Mouse (Mus musculus) midbrain, embryonic 13.5 days (tissue): ENCODE measurements around the gene 4931414P19Rik. TPM values are rescaled to one million over a fixed set of nuclear protein-coding genes. Genes with fewer than 3 reads are reported as not detected.

Experiments
- ATAC-seq: fragments of 200-750 bp; cut with Nextera tagmentation; 2 replicates; pipeline ENCODE4 v1.8.0; 2017; ENCODE audit warnings: mild to moderate bottlenecking, moderate TSS enrichment, moderate library complexity
- H3K27ac ChIP-seq: fragments of 300-500 bp; sonication (generic); 2 replicates; pipeline ENCODE4 v1.5.1; 2015; ENCODE audit warnings: inconsistent platforms, mild to moderate bottlenecking, moderate library complexity
- H3K27me3 ChIP-seq: fragments of 300-500 bp; sonication (generic); 2 replicates; pipeline ENCODE4 v1.6.1; 2015; ENCODE audit warnings: mild to moderate bottlenecking, inconsistent platforms
- H3K36me3 ChIP-seq: fragments of 300-500 bp; sonication (generic); 2 replicates; pipeline ENCODE4 v1.6.1; 2015; ENCODE audit warnings: mild to moderate bottlenecking, inconsistent platforms
- H3K4me1 ChIP-seq: fragments of 300-500 bp; sonication (generic); replicated peaks from 2 replicates; pipeline ENCODE4 v1.6.1; 2015; ENCODE audit warnings: inconsistent platforms
- H3K4me2 ChIP-seq: fragments of 300-500 bp; sonication (generic); replicated peaks from 2 replicates; pipeline ENCODE4 v1.6.1; 2015; ENCODE audit warnings: moderate library complexity, mild to moderate bottlenecking, inconsistent platforms
- H3K4me3 ChIP-seq: fragments of 300-500 bp; sonication (generic); replicated peaks from 2 replicates; pipeline ENCODE4 v1.5.1; 2015; ENCODE audit warnings: mild to moderate bottlenecking, inconsistent platforms
- H3K9ac ChIP-seq: fragments of 300-500 bp; sonication (generic); replicated peaks from 2 replicates; pipeline ENCODE4 v1.6.1; 2015; ENCODE audit warnings: mild to moderate bottlenecking, inconsistent platforms
- H3K9me3 ChIP-seq: fragments of 300-500 bp; sonication (generic); 2 replicates; pipeline ENCODE4 v1.6.1; 2016; ENCODE audit warnings: mild to moderate bottlenecking, inconsistent platforms
- WGBS: fragments of 180-500 bp; shearing (Covaris S2); methylation state at CpG from one replicate; pipeline ENCODE4 v1.1.7; 2015; 5-methylcytosine and 5-hydroxymethylcytosine counted together
- microRNA counts: library from miRNA; unstranded; fragments of <30 nt; microRNA quantifications from one replicate; lab custom pipeline; 2016
- microRNA-seq: library from miRNA; unstranded; fragments of <30 nt; microRNA quantifications from one replicate; pipeline ENCODE4, GENCODE M21; 2016
- polyA plus RNA-seq: library from polyadenylated mRNA; unstranded; fragments of >200 nt; fragmentation: Nextera tagmentation; extraction: Ambion mirVana; gene quantifications from 2 replicates; pipeline ENCODE4 v1.2.1, GENCODE M21; 2015

Gene 4931414P19Rik
- polyA plus RNA-seq, 1 experiment from 2014 or later, result 8.7 TPM

GRCm38 (mm10) chr14:54560527-54561242, 45.1 kb downstream of the 4931414P19Rik start:
- H3K27me3 ChIP-seq, result no peaks in the 10 kb centered on the region
- no peaks in the 10 kb centered on the region for H3K4me1 ChIP-seq
- 87% methylated on average over 14 of the region's 14 CpGs for WGBS
- ATAC-seq, result no peak
- no peak overlapping the region for H3K4me3 ChIP-seq
- H3K4me2 ChIP-seq, result no peak overlapping the region
- H3K9ac ChIP-seq, result no peak overlapping the region
- no peak overlapping the region for H3K27ac ChIP-seq
- H3K36me3 ChIP-seq, result no peaks in the 10 kb centered on the region
- no peaks in the 10 kb centered on the region for H3K9me3 ChIP-seq

DNA sequence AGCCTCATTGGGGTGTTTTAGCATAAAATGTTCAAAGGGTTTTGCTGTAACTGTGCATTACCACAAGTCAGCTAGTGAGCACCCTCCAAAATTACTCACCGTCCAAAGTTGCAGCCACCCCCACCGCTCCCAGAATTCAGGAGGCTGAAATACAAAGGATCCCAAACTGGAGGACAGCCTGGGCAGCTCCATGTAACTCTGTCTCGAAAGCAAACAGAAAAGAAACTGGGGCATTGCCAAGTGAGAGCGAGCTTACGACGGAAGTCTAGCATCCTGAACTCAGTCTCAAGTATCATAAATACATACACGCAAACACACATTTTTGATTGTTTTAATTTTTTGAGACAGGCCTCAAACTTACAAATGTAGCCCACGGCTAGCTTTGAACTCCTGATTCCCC, 48.5 kb downstream of the 4931414P19Rik start:
- Histone ChIP-seq H3K9me3 (no peaks in the 10 kb centered on the region), H3K27ac (no peak overlapping the region), H3K9ac (no peak overlapping the region), H3K27me3 (no peaks in the 10 kb centered on the region), H3K36me3 (no peaks in the 10 kb centered on the region), H3K4me2 (no peak overlapping the region), H3K4me1 (peaks cover 10% of the 10 kb centered on the region), H3K4me3 (no peak overlapping the region)
- ATAC-seq, result no peak
- 85% methylated on average over 8 of the region's 8 CpGs for WGBS

- no peaks in the 10 kb centered on the region for H3K9me3 ChIP-seq
- peak within 1 kb of the TSS; percentile 73 for H3K9ac ChIP-seq
- peak within 1 kb of the TSS; percentile 72 for H3K27ac ChIP-seq
- peaks cover 15% of the 10 kb centered on the region for H3K36me3 ChIP-seq
- H3K4me3 ChIP-seq, result peak within 1 kb of the TSS; percentile 52
- ATAC-seq, result peak; percentile 94
- no peaks in the 10 kb centered on the region for H3K27me3 ChIP-seq
- peaks cover 10% of the 10 kb centered on the region for H3K4me1 ChIP-seq
- peak within 1 kb of the TSS; percentile 75 for H3K4me2 ChIP-seq
- WGBS, result under 1% methylated on average over 76 of the region's 76 CpGs
Observed at GRCm38 (mm10) chr14:54553975-54554769, 51.6 kb downstream of the 4931414P19Rik start, which contains the start of gene Haus4. TSS of gene Haus4 (minus strand) at chr14:54554616.

DNA sequence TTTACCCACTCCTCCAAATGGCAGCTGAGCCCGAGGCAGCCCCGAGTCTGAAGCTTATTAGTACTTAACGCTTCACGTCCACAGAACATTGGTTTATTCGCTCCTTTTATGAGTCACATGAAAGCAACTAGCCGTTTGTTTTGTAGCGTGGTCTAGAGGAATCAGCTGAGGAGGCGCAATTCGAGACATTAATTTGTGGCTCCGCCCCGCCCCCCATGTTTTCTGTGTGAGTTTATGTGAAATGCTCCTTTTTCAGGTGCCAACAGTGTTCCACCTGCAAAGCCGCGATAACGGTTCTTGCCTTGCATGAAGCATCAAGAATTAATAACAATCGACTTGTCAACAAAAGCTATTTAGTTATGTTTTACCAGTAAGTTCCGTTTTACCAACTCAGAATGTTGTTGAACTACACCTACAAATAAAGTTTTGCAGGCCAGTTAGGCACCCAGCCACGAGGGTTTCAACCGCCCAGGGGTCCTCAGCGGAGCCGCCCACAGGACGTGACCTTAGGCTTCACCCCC, 52.3 kb downstream of the 4931414P19Rik start:
- Histone ChIP-seq H3K4me1 (peaks cover 10% of the 10 kb centered on the region), H3K36me3 (peaks cover 18% of the 10 kb centered on the region), H3K27me3 (no peaks in the 10 kb centered on the region), H3K27ac (peak overlapping the region; percentile 72; the same call in 1 of the 2 replicates), H3K4me2 (peak overlapping the region; percentile 75), H3K9me3 (no peaks in the 10 kb centered on the region), H3K4me3 (peak overlapping the region; percentile 52), H3K9ac (peak overlapping the region; percentile 73)
- WGBS, result 5% methylated on average over 21 of the region's 21 CpGs
- peak; percentile 10; the same call in 1 of the 2 replicates for ATAC-seq

- Histone ChIP-seq H3K27ac (no peak overlapping the region), H3K4me3 (no peak overlapping the region), H3K9ac (no peak overlapping the region), H3K36me3 (peaks cover 29% of the 10 kb centered on the region), H3K4me2 (no peak overlapping the region), H3K27me3 (no peaks in the 10 kb centered on the region), H3K4me1 (no peaks in the 10 kb centered on the region), H3K9me3 (no peaks in the 10 kb centered on the region)
- ATAC-seq, result no peak
- 91% methylated on average over 5 of the region's 5 CpGs for WGBS
Observed at GRCm38 (mm10) chr14:54544703-54545102, 61.1 kb downstream of the 4931414P19Rik start.

DNA sequence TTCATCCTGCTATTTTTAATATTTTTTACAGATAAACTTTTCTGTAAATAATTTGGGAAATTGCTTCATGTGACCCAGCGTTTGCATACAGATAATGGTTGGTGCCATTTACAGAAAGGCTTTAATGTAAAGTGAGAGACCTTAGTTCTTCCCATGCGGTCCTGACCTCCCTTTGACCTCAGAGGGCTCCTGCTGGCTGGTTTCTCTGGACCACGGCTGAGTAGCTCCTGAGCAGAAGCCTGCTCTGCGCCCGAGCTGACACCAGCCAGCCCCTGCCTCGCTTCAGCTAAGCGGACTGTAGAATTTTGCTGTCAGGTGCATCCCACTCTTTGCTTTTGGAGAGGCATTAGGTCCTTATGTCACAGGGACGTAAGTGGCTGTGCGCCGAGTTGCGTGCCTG, 65.0 kb downstream of the 4931414P19Rik start:
- no peak overlapping the region for H3K27ac ChIP-seq
- H3K4me1 ChIP-seq, result no peaks in the 10 kb centered on the region
- H3K9me3 ChIP-seq, result no peaks in the 10 kb centered on the region
- H3K4me3 ChIP-seq, result no peak overlapping the region
- H3K4me2 ChIP-seq, result no peak overlapping the region
- H3K27me3 ChIP-seq, result no peaks in the 10 kb centered on the region
- ATAC-seq, result no peak
- WGBS, result 59% methylated on average over 11 of the region's 11 CpGs
- no peak overlapping the region; the same call in 1 of the 2 replicates for H3K9ac ChIP-seq
- peaks cover 12% of the 10 kb centered on the region for H3K36me3 ChIP-seq

GRCm38 (mm10) chr14:54538580-54538979, 67.2 kb downstream of the 4931414P19Rik start:
- Histone ChIP-seq H3K9me3 (no peaks in the 10 kb centered on the region), H3K4me1 (no peaks in the 10 kb centered on the region), H3K36me3 (peaks cover 11% of the 10 kb centered on the region), H3K27me3 (no peaks in the 10 kb centered on the region), H3K27ac (no peak overlapping the region), H3K9ac (no peak overlapping the region), H3K4me2 (no peak overlapping the region), H3K4me3 (no peak overlapping the region)
- ATAC-seq, result no peak
- WGBS, result 82% methylated on average over 2 of the region's 2 CpGs

MicroRNAs encoded within 50 kb of the gene (microRNA counts, 519-probe panel; counts per million panel counts)
- microRNA mmu-miR-686 (lab: Ali Mortazavi, UCI), result 110 counts per million, percentile 56 among the panel's probes with 10 or more counts

Small RNA genes within 50 kb of the gene (microRNA-seq; reads per million reads assigned to microRNA genes)
- gene Mir686, result not detected
- gene Mir6948, result 0.82 reads per million

Other genes with a start within 250 kb of the 4931414P19Rik start
- gene Oxa1l, start 245.2 kb downstream of the 4931414P19Rik start, polyA plus RNA-seq, result 43.1 and 47.3 TPM in 2 replicates
- 5.3 and 5.9 TPM in 2 replicates for gene Slc7a7, start 188.2 kb downstream of the 4931414P19Rik start, polyA plus RNA-seq
- gene Mrpl52, start 179.1 kb downstream of the 4931414P19Rik start, polyA plus RNA-seq, result 278 and 280 TPM in 2 replicates
- 50.1 and 55.9 TPM in 2 replicates for gene Mmp14, start 174.4 kb downstream of the 4931414P19Rik start, polyA plus RNA-seq
- 22.3 and 27.5 TPM in 2 replicates for gene Lrp10, start 141.9 kb downstream of the 4931414P19Rik start, polyA plus RNA-seq
- 44.3 and 52.3 TPM in 2 replicates for gene Rem2, start 129.9 kb downstream of the 4931414P19Rik start, polyA plus RNA-seq
- gene Prmt5, start 88.5 kb downstream of the 4931414P19Rik start, polyA plus RNA-seq, result 101 and 107 TPM in 2 replicates
- 19.2 and 21.7 TPM in 2 replicates for gene Haus4, start 51.4 kb downstream of the 4931414P19Rik start, polyA plus RNA-seq
- gene Ajuba, start 28.4 kb downstream of the 4931414P19Rik start, polyA plus RNA-seq, result 13.5 and 18.0 TPM in 2 replicates
- gene Psmb5, start 12.0 kb upstream of the 4931414P19Rik start, polyA plus RNA-seq, result 438 and 468 TPM in 2 replicates
- gene Psmb11, start 15.4 kb upstream of the 4931414P19Rik start, polyA plus RNA-seq, result 0.15 TPM in 1 of 2 replicates, not detected in the other
- not detected in 2 replicates for gene Gm17606, start 35.0 kb upstream of the 4931414P19Rik start, polyA plus RNA-seq
- 9.5 and 12.3 TPM in 2 replicates for gene Cdh24, start 35.4 kb upstream of the 4931414P19Rik start, polyA plus RNA-seq
- gene 1700123O20Rik, start 80.2 kb upstream of the 4931414P19Rik start, polyA plus RNA-seq, result 75.4 and 76.6 TPM in 2 replicates
- 185 and 187 TPM in 2 replicates for gene Acin1, start 80.9 kb upstream of the 4931414P19Rik start, polyA plus RNA-seq
- 0.27 and 0.32 TPM in 2 replicates for gene Gm29776, start 92.8 kb upstream of the 4931414P19Rik start, polyA plus RNA-seq
- not detected in 2 replicates for gene Cebpe, start 106.2 kb upstream of the 4931414P19Rik start, polyA plus RNA-seq
- gene Slc7a8, start 176.0 kb upstream of the 4931414P19Rik start, polyA plus RNA-seq, result 4.6 and 4.9 TPM in 2 replicates
- gene Rnf212b, start 208.1 kb upstream of the 4931414P19Rik start, polyA plus RNA-seq, result not detected in 2 replicates